Mouse (Mus musculus) bone marrow, adult 2 months (tissue): ENCODE measurements at regions not wholly inside any gene's neighbourhood (a gene's known extent, or its start where the extent isn't known, plus 50 kb on each side); places are given as distances from the start of the nearest gene placed in this dataset.

Experiments used
- H3K27ac ChIP-seq: fragments of 200-500 bp; 2 replicates; pipeline ENCODE4 v1.5.1; 2012; ENCODE audit warnings: low read depth, mild to moderate bottlenecking, control low read depth, inconsistent platforms, low read length; ENCODE audit not compliant: control insufficient read depth, poor library complexity, insufficient read depth
- H3K4me1 ChIP-seq: fragments of 200-500 bp; 2 replicates; pipeline ENCODE4 v1.6.1; 2011; ENCODE audit warnings: low read length; ENCODE audit not compliant: control insufficient read depth, insufficient read depth
- H3K4me3 ChIP-seq: fragments of 200-500 bp; replicated peaks from 2 replicates; pipeline ENCODE3; 2011; ENCODE audit warnings: mild to moderate bottlenecking, low read depth, low read length, control low read depth; ENCODE audit not compliant: control insufficient read depth
- CTCF ChIP-seq: fragments of 200-500 bp; IDR thresholded peaks from 2 replicates; pipeline ENCODE4 v1.5.1; 2011; ENCODE audit warnings: low read length, control low read depth; ENCODE audit not compliant: control insufficient read depth, insufficient read depth
- POLR2A ChIP-seq: fragments of 200-500 bp; IDR thresholded peaks from 2 replicates; pipeline ENCODE4 v1.6.1; 2011; ENCODE audit warnings: low read depth, mild to moderate bottlenecking, control low read depth, low read length, borderline replicate concordance; ENCODE audit not compliant: control insufficient read depth
- WGBS: fragments of 180-500 bp; shearing (Covaris S2); methylation state at CpG from one replicate; pipeline ENCODE4 v1.1.7; 2018; 5-methylcytosine and 5-hydroxymethylcytosine counted together

- Histone ChIP-seq H3K27ac (no peak overlapping the region), H3K4me1 (no peaks in the 10 kb centered on the region), H3K4me3 (no peak overlapping the region)
- TF ChIP-seq POLR2A (no peak), CTCF (no peak)
- WGBS = 12% methylated on average over 1 of the region's 1 CpGs
These were observed 76.7 kb upstream of the Try4 start for GRCm38 (mm10) chr6:41225382-41225781.

- TF ChIP-seq CTCF (no peak), POLR2A (no peak)
- H3K4me3 ChIP-seq = no peak overlapping the region
- peaks cover 3% of the 10 kb centered on the region; the same call in 1 of the 2 replicates for H3K4me1 ChIP-seq
- H3K27ac ChIP-seq = no peak overlapping the region
- 5% methylated on average over 7 of the region's 7 CpGs for WGBS
These were observed 83.7 kb upstream of the Try4 start for GRCm38 (mm10) chr6:41218415-41218814.

- TF ChIP-seq CTCF = peak; percentile 8; the same call in 1 of the 2 replicates
- no peak for TF ChIP-seq POLR2A
- 38% methylated on average over 4 of the region's 4 CpGs for WGBS
- H3K4me3 ChIP-seq = no peak overlapping the region
- H3K4me1 ChIP-seq = peaks cover 3% of the 10 kb centered on the region; the same call in 1 of the 2 replicates
- H3K27ac ChIP-seq = no peak overlapping the region
These were observed 86.2 kb upstream of the Try4 start for GRCm38 (mm10) chr6:41215857-41216256.

GRCm38 (mm10) chr6:41205864-41206263, 96.2 kb upstream of the Try4 start:
- Histone ChIP-seq H3K4me1 (no peaks in the 10 kb centered on the region), H3K27ac (no peak overlapping the region), H3K4me3 (no peak overlapping the region)
- 21% methylated on average over 4 of the region's 4 CpGs for WGBS
- TF ChIP-seq CTCF (no peak), POLR2A (no peak)

- TF ChIP-seq POLR2A (no peak), CTCF (no peak)
- 88% methylated on average over 1 of the region's 1 CpGs for WGBS
- Histone ChIP-seq H3K27ac (no peak overlapping the region), H3K4me3 (no peak overlapping the region), H3K4me1 (no peaks in the 10 kb centered on the region)
These were observed 99.2 kb upstream of the Try4 start for GRCm38 (mm10) chr6:41202882-41203281.

- 73% methylated on average over 2 of the region's 2 CpGs for WGBS
- no peak overlapping the region for H3K27ac ChIP-seq
- no peaks in the 10 kb centered on the region for H3K4me1 ChIP-seq
- H3K4me3 ChIP-seq = no peak overlapping the region
- TF ChIP-seq POLR2A = no peak
- TF ChIP-seq CTCF = no peak
These were observed 99.8 kb upstream of the Try4 start for GRCm38 (mm10) chr6:41202302-41202701.

GRCm38 (mm10) chr6:41194464-41194863, 107.6 kb upstream of the Try4 start:
- WGBS = 13% methylated on average over 1 of the region's 1 CpGs
- H3K27ac ChIP-seq = no peak overlapping the region
- no peak overlapping the region for H3K4me3 ChIP-seq
- TF ChIP-seq CTCF (no peak), POLR2A (no peak)
- H3K4me1 ChIP-seq = no peaks in the 10 kb centered on the region; the same call in 1 of the 2 replicates

GRCm38 (mm10) chr6:41191734-41192326, 110.2 kb upstream of the Try4 start:
- Histone ChIP-seq H3K27ac (no peak overlapping the region), H3K4me3 (no peak overlapping the region), H3K4me1 (no peaks in the 10 kb centered on the region; the same call in 1 of the 2 replicates)
- TF ChIP-seq POLR2A (no peak), CTCF (no peak)
- 71% methylated on average over 1 of the region's 1 CpGs for WGBS

GRCm38 (mm10) chr6:41188910-41189309, 113.2 kb upstream of the Try4 start:
- TF ChIP-seq POLR2A (no peak), CTCF (no peak)
- Histone ChIP-seq H3K4me1 (no peaks in the 10 kb centered on the region; the same call in 1 of the 2 replicates), H3K27ac (no peak overlapping the region), H3K4me3 (no peak overlapping the region)
- 1% methylated on average over 2 of the region's 2 CpGs for WGBS
